Mouse (Mus musculus) T-helper 17 cell (primary cell): ENCODE measurements at regions not wholly inside any gene's neighbourhood (a gene's known extent, or its start where the extent isn't known, plus 50 kb on each side); places are given as distances from the start of the nearest gene placed in this dataset.
"Not testable (repeated sequence)": the region's sequence is repeated elsewhere in the genome, so short reads cannot be mapped to it uniquely, and the experiment has no call there.

Experiments used
- in situ Hi-C, 2 experiments: fragments of 300-600 bp; cut with MboI, MseI; formaldehyde crosslinking; loops; 1 replicate in 1 of 2; 2 replicates in 1 of 2; pipeline ENCODE4 v1.15.1; 2025; ENCODE audit warnings: high pct_unique_total_duplicates in 2 of 2

DNA sequence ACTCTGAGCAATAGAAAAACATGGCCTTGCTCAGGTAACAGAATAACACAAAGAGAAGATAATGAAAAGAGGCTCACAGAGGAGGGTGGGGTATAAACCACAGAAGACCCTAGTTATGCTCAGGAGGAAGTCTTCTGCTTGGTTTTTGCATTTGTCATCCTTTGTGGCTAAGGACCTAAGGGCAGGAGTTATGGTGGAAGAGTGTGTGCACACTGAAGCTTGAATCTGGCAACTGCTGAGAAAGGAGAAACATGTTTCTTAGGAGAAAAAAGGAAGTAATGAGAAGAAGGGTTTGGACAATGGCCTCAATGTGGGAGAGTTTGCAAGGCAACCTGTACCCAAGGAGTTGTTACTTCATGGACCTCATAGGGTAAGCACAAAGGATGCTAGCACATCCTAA, 106.8 kb upstream of the Nyap2 start:
- in situ Hi-C loops, result loop anchor here (5.0 to 10.0 kb wide), 3 partner anchors 118 to 1865 kb away; partner anchors contain the start of gene Agfg1 (in 1 of the 2)

DNA sequence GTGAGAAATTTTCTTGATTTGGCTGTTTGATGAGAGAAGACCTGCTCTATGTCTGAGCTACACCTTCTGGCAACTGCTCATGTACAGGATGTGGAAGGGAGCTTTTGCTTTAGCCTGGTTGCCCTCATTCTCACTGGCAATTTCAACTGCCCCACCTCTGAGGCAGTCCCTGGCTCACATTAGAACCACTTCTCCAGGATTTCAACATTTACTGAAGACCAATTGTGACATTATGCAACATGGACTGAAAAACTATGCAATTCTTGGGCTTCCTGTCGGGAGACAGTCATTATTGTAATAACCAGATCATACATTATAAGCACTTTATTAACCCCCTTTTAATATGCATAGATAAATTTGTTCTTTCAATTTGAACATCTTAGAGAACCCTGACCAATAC, 107.6 kb upstream of the Nyap2 start:
- in situ Hi-C loops, result loop anchor here in 1 of 2 experiments (5.0 to 10.0 kb wide), 2 partner anchors 117 to 1394 kb away; no protein-coding TSS in a partner anchor

DNA sequence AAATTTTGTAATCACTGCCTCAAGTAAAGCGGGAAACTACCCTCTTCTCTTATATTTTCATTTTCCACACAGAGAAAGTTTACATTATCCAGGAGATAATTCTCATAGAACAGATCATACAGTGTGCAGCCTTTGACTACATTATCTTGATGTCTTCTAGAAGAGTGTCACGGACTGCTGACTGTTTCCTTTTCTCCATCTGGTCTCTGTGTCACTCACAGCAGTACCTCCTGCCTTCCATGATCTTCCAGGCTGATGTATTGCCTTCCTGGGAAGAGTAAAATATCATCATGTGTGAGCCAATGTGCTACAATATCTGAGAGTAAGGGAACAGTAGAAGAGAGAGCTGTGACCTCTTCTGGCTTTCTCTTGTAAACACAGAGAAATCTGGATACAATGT, 111.0 kb upstream of the Nyap2 start:
- in situ Hi-C loops, result loop anchor here in 1 of 2 experiments (5.0 to 10.0 kb wide), 2 partner anchors 113 to 1391 kb away; no protein-coding TSS in a partner anchor

DNA sequence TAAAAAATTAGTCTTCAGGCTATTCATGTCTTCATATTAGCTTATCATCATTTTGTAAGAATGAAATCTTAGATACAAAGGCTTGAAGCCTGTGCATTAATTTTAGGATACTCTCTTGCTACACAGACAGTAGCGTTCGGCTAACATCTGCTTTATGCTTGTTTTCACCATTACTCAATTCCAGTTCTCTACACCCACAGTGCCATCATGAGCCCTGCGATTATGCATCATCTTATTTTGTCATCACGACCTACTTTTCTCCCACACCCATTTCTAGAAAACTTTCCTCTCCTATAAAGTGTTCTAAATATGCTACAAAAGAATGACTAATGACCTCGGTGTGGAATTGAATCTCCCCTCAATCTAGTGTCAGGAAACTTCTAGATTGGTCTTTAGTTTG, 112.4 kb upstream of the Nyap2 start:
- in situ Hi-C loops, result loop anchor here in 1 of 2 experiments (10.0 kb wide), 1 partner anchor 1390 kb away; no protein-coding TSS in a partner anchor

DNA sequence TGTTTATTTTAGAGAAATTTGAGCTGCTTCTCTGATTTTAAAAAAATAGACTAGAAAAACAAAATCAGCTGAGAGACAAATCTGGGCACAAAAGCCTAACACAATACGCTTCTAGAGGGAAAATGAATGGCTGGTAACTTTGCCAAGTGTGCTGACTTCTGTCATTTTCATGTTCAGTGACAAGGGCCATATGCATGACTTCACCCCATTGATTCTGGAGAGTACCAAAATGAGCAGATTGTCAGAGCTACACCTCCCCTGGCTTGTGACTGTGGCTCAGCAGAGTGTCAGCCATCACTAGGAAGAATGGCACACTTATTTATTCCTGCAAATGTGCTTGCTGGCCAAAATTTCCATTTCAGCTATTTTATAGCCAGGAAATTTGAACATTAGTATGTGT, 112.9 kb upstream of the Nyap2 start:
- in situ Hi-C loops, result loop anchor here in 1 of 2 experiments (10.0 kb wide), 1 partner anchor 1389 kb away; no protein-coding TSS in a partner anchor

DNA sequence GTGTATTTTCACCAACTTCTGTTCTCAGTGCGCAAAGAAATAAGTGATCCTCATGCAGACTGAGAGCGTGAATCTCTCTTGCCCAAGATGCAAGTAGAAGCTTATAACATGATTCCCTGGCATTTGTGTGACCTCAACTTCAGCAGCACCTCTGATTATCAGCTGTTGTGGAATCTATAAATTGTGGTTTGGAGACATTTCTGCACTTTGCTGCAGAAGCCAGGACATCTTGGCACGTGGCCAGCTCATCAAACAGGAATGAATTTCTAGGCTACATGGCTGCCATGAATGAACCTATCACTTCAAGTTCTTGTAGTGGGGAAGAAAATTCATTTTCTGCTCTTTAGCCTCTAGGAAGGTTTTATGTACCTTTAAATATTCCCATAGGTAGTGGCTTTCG, 126.3 kb upstream of the Nyap2 start:
- in situ Hi-C loops, result loop anchor here in 1 of 2 experiments (10.0 kb wide), 1 partner anchor 1344 kb away; the partner anchor contains the start of gene Irs1

DNA sequence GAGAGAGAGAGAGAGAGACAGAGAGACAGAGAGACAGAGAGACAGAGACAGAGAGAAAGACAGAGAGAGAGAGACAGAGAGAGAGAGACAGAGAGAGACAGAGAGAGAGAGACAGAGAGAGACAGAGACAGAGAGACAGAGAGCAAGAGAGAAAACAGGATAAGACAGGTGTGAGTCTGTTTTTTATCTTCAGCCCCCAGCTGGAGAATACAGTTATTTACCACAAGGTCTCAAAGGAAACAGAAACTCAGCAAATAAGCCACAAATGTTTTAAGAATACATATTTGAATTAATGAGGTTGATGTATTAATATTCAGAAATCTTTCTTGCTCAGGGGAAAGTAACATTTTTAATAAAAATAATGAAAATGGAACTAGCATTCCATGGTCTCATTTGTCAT, 130.7 kb upstream of the Nyap2 start:
- in situ Hi-C loops, result not testable (repeated sequence)

DNA sequence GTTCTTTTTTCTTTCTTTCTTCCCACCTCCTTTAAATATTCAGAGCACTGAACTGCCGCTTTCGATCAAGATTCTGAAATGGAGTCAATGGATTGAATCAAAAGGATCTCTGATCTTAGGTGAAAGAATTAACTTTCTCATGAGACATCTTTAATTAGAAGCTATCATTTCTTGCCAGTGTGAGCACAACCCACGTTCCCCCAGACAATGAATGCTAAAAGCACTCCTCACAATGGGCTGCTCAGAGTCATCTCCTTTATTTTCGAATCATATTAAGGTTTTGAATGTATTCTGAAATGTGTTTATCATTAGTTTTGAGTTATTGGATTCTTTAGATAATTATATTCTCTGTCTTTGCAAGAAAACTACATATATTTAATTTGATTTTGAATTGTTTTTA, 137.4 kb upstream of the Nyap2 start:
- in situ Hi-C loops, result no loop called here

DNA sequence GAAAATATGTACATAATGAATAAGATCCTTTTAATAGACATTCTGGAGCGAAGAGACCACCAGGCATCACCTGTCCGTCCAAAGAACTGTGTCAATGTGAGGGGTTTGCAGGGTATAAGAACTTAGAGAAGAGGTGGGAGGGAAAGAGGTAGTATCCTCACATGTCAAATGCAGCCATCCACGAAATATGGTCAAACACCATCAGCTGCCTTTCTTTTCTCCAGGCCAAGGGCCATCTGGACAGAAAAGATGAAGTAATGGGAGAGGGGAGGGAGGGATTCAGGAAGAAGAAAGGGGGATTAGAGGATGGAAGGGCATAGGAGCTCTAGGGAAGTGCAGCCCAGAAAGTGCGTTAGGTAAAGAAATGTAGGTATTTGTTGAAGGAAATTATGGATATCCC, 141.0 kb upstream of the Dock10 start:
- in situ Hi-C loops, result loop anchor here in 1 of 2 experiments (25.0 kb wide), 1 partner anchor 1388 kb away; the partner anchor contains the start of gene Irs1

DNA sequence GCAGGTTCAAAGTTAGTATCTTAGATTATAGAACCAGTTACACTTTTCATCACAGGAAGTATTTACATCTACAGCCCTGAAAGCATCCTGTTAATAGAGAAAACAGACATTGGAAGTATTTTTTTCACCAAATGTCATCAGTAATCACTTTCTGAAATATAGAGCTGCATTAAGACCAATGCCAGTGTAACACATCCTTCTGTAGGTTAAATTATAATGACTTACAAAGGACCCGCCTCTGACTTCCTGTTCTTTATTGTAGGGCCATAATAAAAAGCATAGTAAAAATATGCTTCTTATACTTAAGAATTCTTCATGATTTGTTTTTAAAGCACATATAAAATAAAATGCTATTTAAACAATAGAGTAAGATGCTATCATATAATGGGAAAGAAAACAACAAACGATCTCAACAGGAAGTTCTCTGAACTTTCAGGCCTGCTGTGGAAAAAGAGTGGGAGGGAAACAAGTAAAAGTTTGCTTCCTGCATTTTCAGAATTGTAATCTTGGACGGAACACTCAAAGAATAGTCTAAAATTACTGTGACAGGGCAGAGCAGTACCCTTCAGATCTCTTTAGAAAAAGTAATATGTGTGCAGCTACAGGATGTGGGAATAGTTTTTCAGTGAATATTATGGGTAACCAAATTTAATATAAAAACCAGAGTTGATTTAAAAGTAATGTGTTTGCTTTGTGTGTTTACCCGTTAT, 116.0 kb upstream of the Dock10 start:
- in situ Hi-C loops, result loop anchor here (25.0 kb wide), 2 partner anchors 1287 to 1312 kb away; no protein-coding TSS in a partner anchor

DNA sequence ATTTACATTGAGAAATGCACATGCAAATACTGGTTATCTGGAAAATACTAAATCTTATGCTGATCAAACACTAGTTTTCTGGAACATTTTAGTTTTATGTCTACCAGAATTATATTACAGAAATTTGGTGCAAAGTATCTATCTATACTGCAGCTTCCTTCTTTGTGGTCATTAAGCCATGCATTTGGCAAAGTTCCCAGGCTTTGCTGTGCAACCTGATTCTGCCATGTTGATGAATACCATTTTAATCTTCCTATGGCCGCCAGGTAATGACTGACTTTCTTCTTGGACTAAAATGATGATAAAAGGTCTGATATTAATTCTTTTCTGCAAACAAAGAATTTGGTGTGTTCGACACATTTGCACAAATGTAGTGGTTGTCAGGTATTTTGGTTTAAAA, 115.3 kb upstream of the Dock10 start:
- in situ Hi-C loops, result loop anchor here (25.0 kb wide), 2 partner anchors 1286 to 1311 kb away; no protein-coding TSS in a partner anchor

DNA sequence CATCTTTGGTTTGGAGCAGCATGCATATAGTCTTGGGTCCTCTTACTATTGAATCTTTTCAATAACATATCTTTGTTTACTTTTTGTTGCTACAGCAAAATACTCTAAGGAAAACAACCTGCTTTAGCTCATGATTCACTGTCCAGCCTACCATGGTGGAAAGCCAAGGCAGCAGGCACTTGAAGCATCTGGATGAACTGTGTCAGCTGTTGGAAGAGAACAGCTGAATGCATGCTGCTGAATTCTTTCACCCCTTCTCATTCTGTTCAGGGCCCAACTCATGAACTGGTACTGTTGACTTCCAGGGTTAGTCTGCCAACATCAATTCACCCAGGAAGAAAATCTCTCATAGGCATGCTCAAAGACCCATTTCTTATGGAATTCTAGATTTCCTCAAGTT, 110.5 kb upstream of the Dock10 start:
- in situ Hi-C loops, result loop anchor here (25.0 kb wide), 2 partner anchors 1282 to 1307 kb away; no protein-coding TSS in a partner anchor

DNA sequence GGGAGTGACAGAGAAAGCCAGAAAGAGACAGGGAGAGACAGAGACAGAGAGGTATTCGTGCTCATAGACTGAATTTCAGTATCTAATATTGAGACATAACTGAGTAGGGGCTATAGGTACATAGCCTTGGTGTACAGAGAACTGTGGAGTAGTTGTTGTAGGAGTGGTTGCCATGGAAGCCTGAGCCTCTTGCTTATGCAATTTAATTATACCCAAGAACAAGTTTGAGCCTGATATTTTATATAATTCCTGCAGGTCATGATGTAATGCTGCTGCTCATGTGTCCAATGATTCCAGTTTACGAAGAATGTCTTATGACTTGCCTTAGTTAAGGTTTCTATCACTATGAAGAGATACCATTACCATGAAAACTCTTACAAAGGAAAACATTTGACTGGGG, 98.7 kb upstream of the Dock10 start:
- in situ Hi-C loops, result loop anchor here (10.0 to 25.0 kb wide), 4 partner anchors 132 to 1295 kb away; no protein-coding TSS in a partner anchor

DNA sequence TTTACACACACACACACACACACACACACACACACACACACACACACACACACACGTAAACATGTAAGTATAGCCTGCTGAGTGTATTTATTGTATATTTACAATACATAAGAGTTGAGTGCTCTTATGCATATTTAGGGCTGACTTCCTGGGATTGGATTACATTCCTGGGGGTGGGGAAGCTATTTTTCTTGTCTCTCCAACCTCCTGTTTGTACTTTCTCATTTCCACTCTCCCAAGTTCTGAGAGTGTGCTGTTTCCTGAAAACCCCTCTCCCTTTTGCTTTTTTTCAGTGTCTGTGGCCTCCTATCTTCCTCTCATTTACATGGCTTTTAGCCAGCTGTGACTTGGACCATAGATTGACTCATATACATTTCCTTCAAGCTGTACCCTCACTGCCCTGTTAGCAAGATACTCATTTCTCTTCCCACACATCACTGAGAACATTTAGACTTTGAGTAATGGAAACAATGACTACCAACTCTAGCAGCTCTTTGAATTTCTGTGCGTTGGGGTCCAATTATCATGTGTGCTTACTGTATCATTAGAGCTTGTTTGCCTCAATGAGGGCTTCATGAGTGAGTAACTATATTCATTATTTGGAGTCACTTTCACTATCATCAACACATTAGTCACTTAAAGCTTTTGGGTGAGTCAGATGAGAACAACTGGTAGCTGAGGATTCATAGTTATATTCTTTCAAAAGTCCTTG, 96.8 kb upstream of the Dock10 start:
- in situ Hi-C loops, result loop anchor here (5.0 to 25.0 kb wide), 7 partner anchors 108 to 1293 kb away; no protein-coding TSS in a partner anchor

DNA sequence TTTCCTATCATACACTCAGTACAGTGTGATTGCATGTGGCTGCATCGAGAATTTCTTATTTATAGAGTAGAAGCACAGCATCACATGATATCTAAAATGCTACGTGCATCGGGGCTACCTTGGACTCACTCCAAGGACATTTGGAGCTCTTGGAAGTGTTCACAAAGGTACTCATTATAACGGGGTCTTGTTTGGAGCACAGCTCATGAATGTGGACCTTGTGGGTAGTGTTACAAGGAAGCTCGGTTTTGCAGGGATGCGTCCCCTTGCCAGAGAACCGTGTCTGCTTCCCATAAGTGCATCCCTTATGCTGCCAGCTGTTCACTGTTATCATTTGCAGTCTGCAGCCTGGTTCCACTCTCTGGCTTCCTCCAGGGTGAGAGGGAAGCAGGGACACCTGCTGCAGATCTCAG, 96.0 kb upstream of the Dock10 start:
- in situ Hi-C loops, result loop anchor here (5.0 to 25.0 kb wide), 7 partner anchors 107 to 1292 kb away; no protein-coding TSS in a partner anchor

DNA sequence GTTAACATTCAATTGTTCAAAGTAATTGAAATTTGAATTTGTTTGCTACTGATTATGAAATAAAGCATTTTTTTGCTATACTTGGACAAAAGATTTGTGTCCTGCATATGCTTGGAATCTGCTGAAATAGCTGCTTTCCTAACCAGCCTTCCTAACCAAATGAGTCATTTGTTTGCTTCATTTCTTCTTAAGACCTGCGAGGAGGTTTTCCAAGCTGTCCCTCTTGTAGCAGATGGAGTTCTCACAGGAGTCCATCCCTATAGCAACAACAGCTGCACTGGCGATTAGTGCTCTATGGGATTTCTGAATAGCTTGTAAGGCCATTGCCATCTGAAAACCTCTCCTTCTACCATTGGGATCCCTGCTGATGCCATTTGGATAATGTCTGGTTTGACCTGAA, 94.4 kb upstream of the Dock10 start:
- in situ Hi-C loops, result loop anchor here (5.0 to 25.0 kb wide), 7 partner anchors 105 to 1290 kb away; no protein-coding TSS in a partner anchor

DNA sequence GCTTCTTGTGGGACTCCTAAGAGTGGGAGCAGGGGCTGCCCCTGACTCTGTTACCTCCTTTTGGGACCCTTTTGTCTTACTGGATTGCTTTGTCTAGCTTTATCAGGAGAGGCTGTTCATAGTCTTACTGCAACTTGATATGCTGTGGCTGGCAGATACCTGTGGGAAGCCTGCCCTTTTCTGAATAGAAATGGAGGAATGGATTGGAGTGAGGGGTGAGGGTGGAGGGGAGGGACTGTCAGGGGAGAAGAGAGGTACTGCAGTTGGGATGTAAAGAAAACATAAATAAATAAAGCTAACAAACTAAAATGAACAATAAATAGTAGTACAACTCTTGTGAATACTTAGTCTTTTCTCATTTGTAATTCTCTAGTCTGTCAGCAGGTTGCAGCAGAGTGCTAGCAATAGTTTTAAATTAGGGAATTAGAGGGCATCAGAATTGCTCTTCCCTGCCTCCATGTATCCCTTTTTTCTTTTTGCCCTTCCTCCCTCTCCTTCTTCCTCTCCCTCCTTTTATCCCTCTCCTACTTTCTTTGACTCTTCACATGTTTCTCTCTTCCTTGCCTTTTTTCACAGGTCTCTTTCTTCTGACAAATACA, 72.0 kb upstream of the Dock10 start:
- in situ Hi-C loops, result no loop called here

DNA sequence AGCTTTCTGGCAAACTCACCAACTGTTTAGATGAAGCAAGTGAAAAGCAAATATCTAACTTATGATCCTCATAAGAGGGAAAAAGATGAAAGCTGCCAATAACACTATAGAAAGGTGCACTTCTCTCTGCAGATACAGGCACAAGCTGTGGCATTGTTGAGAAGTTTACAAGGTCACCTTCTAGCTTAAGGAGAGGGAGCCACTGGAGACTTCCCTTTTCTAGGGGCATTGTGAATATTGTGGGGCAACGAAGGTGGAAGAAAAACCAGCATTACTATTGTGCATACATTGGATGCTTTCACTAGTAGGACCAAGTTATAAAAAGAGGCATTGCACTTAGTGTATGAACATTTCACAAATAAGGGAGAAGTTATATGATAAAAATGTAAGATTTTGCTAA, 68.1 kb upstream of the Dock10 start:
- in situ Hi-C loops, result loop anchor here in 1 of 2 experiments (5.0 kb wide), 1 partner anchor 461 kb away; no protein-coding TSS in a partner anchor

DNA sequence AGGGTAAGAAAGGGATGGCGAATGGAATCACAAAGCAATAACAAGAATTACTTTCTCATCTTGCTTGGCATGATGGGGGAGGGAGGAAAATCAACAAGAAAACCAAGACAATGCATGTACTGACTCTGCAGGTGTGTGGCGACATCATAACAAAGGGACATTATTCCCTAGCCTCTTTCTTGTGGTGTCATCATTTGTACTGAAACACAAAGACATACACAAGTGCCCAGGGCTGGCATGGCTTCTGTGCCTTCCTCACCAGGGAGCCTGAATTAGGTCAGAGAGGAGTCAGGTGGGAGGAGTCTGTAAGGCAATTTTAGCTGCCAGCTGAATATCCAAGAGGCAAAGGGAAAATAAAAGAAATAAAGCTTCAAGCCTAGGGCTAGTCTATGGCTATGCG, 65.6 kb upstream of the Dock10 start:
- in situ Hi-C loops, result loop anchor here (5.0 kb wide), 2 partner anchors 83 to 468 kb away; no protein-coding TSS in a partner anchor

DNA sequence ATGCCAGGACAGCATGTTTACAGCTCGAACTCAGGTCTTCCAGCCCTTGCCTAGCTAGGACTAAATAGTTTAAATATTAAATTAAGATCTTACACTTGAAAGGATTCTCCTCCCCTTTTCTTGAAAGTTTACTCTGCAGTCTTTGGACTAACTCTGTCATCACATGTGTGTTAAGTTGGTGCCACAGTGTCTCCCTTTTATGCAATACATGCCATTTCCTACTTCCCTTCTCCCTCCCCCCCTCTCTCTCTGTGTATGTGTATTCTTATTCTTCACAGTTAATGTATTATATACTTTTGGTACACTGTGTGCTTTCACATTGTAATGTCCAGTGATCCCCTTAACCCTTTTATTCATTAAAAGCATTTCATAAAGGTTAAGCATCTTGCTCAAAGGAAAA, 63.9 kb upstream of the Dock10 start:
- in situ Hi-C loops, result loop anchor here (5.0 kb wide), 2 partner anchors 85 to 470 kb away; no protein-coding TSS in a partner anchor

DNA sequence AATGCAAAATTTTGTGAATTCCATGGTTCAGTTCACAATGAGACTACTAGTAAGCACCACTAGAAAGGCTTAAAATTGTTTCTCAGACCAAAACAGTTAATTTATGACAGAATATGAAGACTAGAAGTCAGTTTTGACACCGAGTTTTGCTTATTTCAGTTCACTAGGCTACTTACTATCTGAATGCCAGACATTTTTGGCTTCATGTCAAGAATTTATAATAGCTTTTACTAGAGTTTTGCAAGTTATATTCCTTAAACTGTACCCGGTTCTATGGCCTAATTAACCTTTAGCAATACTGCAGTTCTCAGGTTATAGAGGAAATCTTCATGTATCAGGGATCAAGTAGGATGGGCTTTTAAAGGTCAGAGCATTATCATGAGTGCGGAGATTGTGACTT, 54.6 kb upstream of the Dock10 start:
- in situ Hi-C loops, result no loop called here
